Mouse (Mus musculus) heart, adult 2 months (tissue): ENCODE results near the gene Khk. TPM values are rescaled to one million over a fixed set of nuclear protein-coding genes. Genes with fewer than 3 reads are reported as not detected.

Experiments used
- DNase-seq, 2 experiments: peaks; one replicate each; pipeline ENCODE4 v3.0.0; 2021
- H3K27ac ChIP-seq: fragments of 200-600 bp; 2 replicates; pipeline ENCODE4 v1.8.1; 2022
- H3K27me3 ChIP-seq: fragments of 200-500 bp; 2 replicates; pipeline ENCODE4 v1.6.1; 2012; ENCODE audit warnings: mild to moderate bottlenecking, low read length, inconsistent platforms, mixed read lengths; ENCODE audit not compliant: control insufficient read depth, insufficient read depth
- H3K36me3 ChIP-seq: fragments of 200-500 bp; 2 replicates; pipeline ENCODE4 v1.6.1; 2012; ENCODE audit warnings: low read length, inconsistent platforms; ENCODE audit not compliant: control insufficient read depth, insufficient read depth
- H3K4me1 ChIP-seq: fragments of 200-500 bp; 2 replicates; pipeline ENCODE4 v1.6.1; 2011; ENCODE audit warnings: low read length; ENCODE audit not compliant: control insufficient read depth, insufficient read depth
- H3K4me3 ChIP-seq: fragments of 200-600 bp; 2 replicates; pipeline ENCODE4 v1.8.1; 2022
- H3K79me2 ChIP-seq: fragments of 200-500 bp; replicated peaks from 2 replicates; pipeline ENCODE4 v1.6.1; 2012; ENCODE audit warnings: mild to moderate bottlenecking, inconsistent platforms, low read length, moderate library complexity, mixed read lengths; ENCODE audit not compliant: control insufficient read depth, insufficient read depth
- H3K9ac ChIP-seq: fragments of 200-500 bp; 2 replicates; pipeline ENCODE4 v1.6.1; 2012; ENCODE audit warnings: low read depth, mild to moderate bottlenecking, control low read depth, inconsistent platforms, low read length, mixed read lengths
- CTCF ChIP-seq: fragments of 200-600 bp; IDR thresholded peaks from 2 replicates; pipeline ENCODE4 v1.8.1; 2022; ENCODE audit warnings: antibody characterized with exemption, mild to moderate bottlenecking, moderate library complexity
- EP300 ChIP-seq: fragments of 200-500 bp; IDR thresholded peaks from 2 replicates; pipeline ENCODE4 v1.6.1; 2011; ENCODE audit warnings: low read depth, low read length, control low read depth; ENCODE audit not compliant: insufficient read depth
- POLR2A ChIP-seq: fragments of 200-500 bp; IDR thresholded peaks from 2 replicates; pipeline ENCODE4 v1.6.1; 2011; ENCODE audit warnings: mild to moderate bottlenecking, low read depth, low read length, control low read depth; ENCODE audit not compliant: insufficient read depth
- WGBS: fragments of 180-500 bp; shearing (Covaris S2); methylation state at CpG from one replicate; pipeline ENCODE4 v1.1.7; 2018; 5-methylcytosine and 5-hydroxymethylcytosine counted together
- intact Hi-C: fragments of 180-260 bp; cut with DNase I; formaldehyde crosslinking; loops from one replicate; pipeline ENCODE4 v1.15.1; 2025
- polyA plus RNA-seq: library from polyadenylated mRNA; depleted of rRNA; stranded (reverse); fragments of >200 nt; gene quantifications from 2 replicates; pipeline ENCODE4 v1.2.3, GENCODE M21; 2012
- total RNA-seq, 2 experiments: library from RNA; stranded (reverse); gene quantifications; 2 replicates each; pipeline ENCODE4 v1.2.3; 2021

Khk gene
- total and polyA plus RNA-seq, 3 experiments, result 22.6 to 31.8 (median 29.6) TPM

- Histone ChIP-seq H3K27ac (peak overlapping the region; percentile 93), H3K27me3 (no peaks in the 10 kb centered on the region), H3K79me2 (peaks cover 1% of the 10 kb centered on the region), H3K4me1 (peaks cover 15% of the 10 kb centered on the region), H3K9ac (no peak overlapping the region), H3K36me3 (peaks cover 18% of the 10 kb centered on the region), H3K4me3 (peak overlapping the region; percentile 92)
- DNase-seq, result no peak
- 79% methylated on average over 2 of the region's 2 CpGs for WGBS
- no peak for TF ChIP-seq POLR2A
- TF ChIP-seq EP300, result no peak
- no peak for TF ChIP-seq CTCF
- intact Hi-C loops, result loop anchor here (1.0 to 5.0 kb wide), 3 partner anchors 8 to 88 kb away; partner anchors contain the start of genes Atraid, Khk and Slc5a6
Observed at GRCm38 (mm10) chr5:30960814-30961213, 39.6 kb downstream of the Khk start.

- peak overlapping the region; percentile 93 for H3K27ac ChIP-seq
- H3K79me2 ChIP-seq, result peaks cover 1% of the 10 kb centered on the region
- H3K36me3 ChIP-seq, result peaks cover 18% of the 10 kb centered on the region
- no peak for DNase-seq
- intact Hi-C loops, result loop anchor here (1.0 to 5.0 kb wide), 3 partner anchors 7 to 87 kb away; partner anchors contain the start of genes Atraid, Khk and Slc5a6
- peaks cover 15% of the 10 kb centered on the region for H3K4me1 ChIP-seq
- 35% methylated on average over 10 of the region's 10 CpGs for WGBS
- H3K27me3 ChIP-seq, result no peaks in the 10 kb centered on the region
- TF ChIP-seq CTCF (no peak), POLR2A (no peak; the same call in 1 of the 2 replicates), EP300 (no peak)
- H3K9ac ChIP-seq, result no peak overlapping the region
- H3K4me3 ChIP-seq, result no peak overlapping the region
Observed at GRCm38 (mm10) chr5:30961545-30962505, 40.6 kb downstream of the Khk start.

- Histone ChIP-seq H3K9ac (no peak overlapping the region), H3K4me1 (peaks cover 11% of the 10 kb centered on the region), H3K36me3 (peaks cover 5% of the 10 kb centered on the region), H3K27ac (no peak overlapping the region), H3K4me3 (no peak overlapping the region), H3K27me3 (no peaks in the 10 kb centered on the region), H3K79me2 (peaks cover 1% of the 10 kb centered on the region; the same call in 1 of the 2 replicates)
- WGBS, result 81% methylated on average over 3 of the region's 3 CpGs
- TF ChIP-seq CTCF, result no peak
- no peak for TF ChIP-seq EP300
- TF ChIP-seq POLR2A, result no peak
- no peak for DNase-seq
- intact Hi-C loops, result loop anchor here (5.0 kb wide), 1 partner anchor 42 kb away; the partner anchor contains the start of gene Khk
Observed at GRCm38 (mm10) chr5:30963916-30964315, 42.7 kb downstream of the Khk start.

- WGBS, result 87% methylated on average over 4 of the region's 4 CpGs
- Histone ChIP-seq H3K36me3 (peaks cover 2% of the 10 kb centered on the region; the same call in 1 of the 2 replicates), H3K79me2 (no peaks in the 10 kb centered on the region), H3K4me3 (no peak overlapping the region), H3K27ac (no peak overlapping the region), H3K4me1 (peaks cover 11% of the 10 kb centered on the region), H3K9ac (no peak overlapping the region), H3K27me3 (no peaks in the 10 kb centered on the region)
- intact Hi-C loops, result no loop called here
- DNase-seq, result no peak
- TF ChIP-seq POLR2A (no peak), EP300 (no peak), CTCF (no peak)
Observed at GRCm38 (mm10) chr5:30966189-30966588, 45.0 kb downstream of the Khk start.

- Histone ChIP-seq H3K79me2 (no peaks in the 10 kb centered on the region), H3K4me1 (peaks cover 10% of the 10 kb centered on the region), H3K4me3 (no peak within 1 kb of the TSS), H3K9ac (peak within 1 kb of the TSS; percentile 6; the same call in 1 of the 2 replicates), H3K27me3 (no peaks in the 10 kb centered on the region), H3K27ac (peak within 1 kb of the TSS; percentile 71), H3K36me3 (no peaks in the 10 kb centered on the region)
- DNase-seq, result peak; percentile 75 to 78
- peak; percentile 66 for TF ChIP-seq POLR2A
- TF ChIP-seq EP300, result peak; percentile 67; the same call in 1 of the 2 replicates
- TF ChIP-seq CTCF, result no peak
- 31% methylated on average over 8 of the region's 8 CpGs for WGBS
- intact Hi-C loops, result no loop called here
Observed at GRCm38 (mm10) chr5:30968416-30968815, 47.2 kb downstream of the Khk start, which contains the start of gene Tcf23. Tcf23 (plus strand) TSS chr5:30968662.

- Histone ChIP-seq H3K9ac (no peak overlapping the region), H3K27me3 (no peaks in the 10 kb centered on the region), H3K4me3 (no peak overlapping the region), H3K27ac (peak overlapping the region; percentile 71), H3K36me3 (no peaks in the 10 kb centered on the region), H3K4me1 (peaks cover 10% of the 10 kb centered on the region), H3K79me2 (no peaks in the 10 kb centered on the region)
- DNase-seq, result no peak
- WGBS, result 38% methylated on average over 2 of the region's 2 CpGs
- TF ChIP-seq EP300 (0 out of 2 replicates have a peak, but pooled peaks have one; percentile 44), CTCF (no peak)
- intact Hi-C loops, result loop anchor here (1.0 kb wide), 1 partner anchor 8 kb away; no protein-coding TSS in a partner anchor
Observed at GRCm38 (mm10) chr5:30969440-30969839, 48.2 kb downstream of the Khk start.
